Mouse (Mus musculus): ENCODE results near the gene Ifitm1.

DNA sequence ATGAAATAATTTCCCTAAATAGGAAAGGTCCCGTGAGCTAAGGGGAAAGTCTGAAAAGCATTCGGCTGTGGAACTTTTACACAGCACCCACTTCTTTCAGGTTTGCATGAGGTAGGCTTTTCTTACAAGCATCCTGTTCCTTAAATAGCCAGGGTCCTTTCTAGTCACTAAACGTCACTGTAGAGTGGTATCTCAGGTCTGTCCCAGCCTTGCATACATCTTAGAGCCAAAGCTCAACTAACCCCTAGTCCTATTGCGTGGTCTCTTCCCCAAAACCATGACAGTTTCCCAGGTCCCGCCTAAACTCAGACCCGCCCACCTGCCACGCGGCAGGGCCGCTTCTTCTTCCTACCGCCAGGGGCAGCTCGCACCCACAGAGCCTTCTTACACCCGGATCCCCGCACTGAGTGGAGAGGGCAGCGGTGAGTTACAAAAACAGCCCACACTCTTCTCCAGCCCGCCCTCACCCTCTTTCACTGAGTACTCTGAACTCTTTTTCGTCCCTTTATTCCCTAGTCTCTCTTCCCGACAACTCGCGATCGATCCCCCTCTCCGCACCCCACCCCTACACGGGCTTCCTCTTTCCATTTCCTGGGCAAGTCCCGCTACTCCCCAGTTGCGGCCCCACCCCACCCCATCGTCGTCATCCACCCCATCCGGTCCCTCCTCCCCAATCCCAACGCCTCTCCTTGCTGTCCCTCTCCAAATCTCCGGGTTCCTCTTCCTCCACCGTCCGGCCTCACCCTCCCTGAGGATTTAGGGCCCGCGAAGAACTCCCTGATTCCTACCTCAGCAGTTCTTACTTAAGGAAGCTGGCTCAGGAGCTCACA lies 25.6 kb upstream of the Ifitm1 start, which contains the start of gene Pgghg:
- peak; percentile 60 for TF ChIP-seq CTCF (IDR thresholded peaks at IDR 0.05; ENCODE audit: borderline replicate concordance, insufficient read depth, low read length)
- peak; percentile 68 for TF ChIP-seq POLR2A (IDR thresholded peaks at IDR 0.05; ENCODE audit: low read depth, low read length)

Data from embryonic fibroblast, embryonic 13.5 days (primary cell).